Mouse (Mus musculus) kidney, adult 2 months (tissue): ENCODE results near the gene Fbln1. TPM values are rescaled to one million over a fixed set of nuclear protein-coding genes. Genes with fewer than 3 reads are reported as not detected.

Experiments used
- DNase-seq: peaks from one replicate; pipeline ENCODE4 v3.0.0; 2021
- H3K27ac ChIP-seq: fragments of 200-500 bp; 2 replicates; pipeline ENCODE4 v1.5.1; 2012; ENCODE audit warnings: low read depth, low read length, control low read depth, inconsistent platforms; ENCODE audit not compliant: insufficient read depth
- H3K27me3 ChIP-seq: fragments of 200-500 bp; replicated peaks from 2 replicates; pipeline ENCODE4 v1.6.1; 2012; ENCODE audit warnings: mild to moderate bottlenecking, moderate library complexity, low read length, inconsistent platforms; ENCODE audit not compliant: control insufficient read depth, insufficient read depth
- H3K36me3 ChIP-seq: fragments of 200-500 bp; 2 replicates; pipeline ENCODE4 v1.6.1; 2012; ENCODE audit warnings: mild to moderate bottlenecking, moderate library complexity, low read length, inconsistent platforms; ENCODE audit not compliant: control insufficient read depth, insufficient read depth
- H3K4me1 ChIP-seq: fragments of 200-500 bp; 2 replicates; pipeline ENCODE4 v1.6.1; 2011; ENCODE audit warnings: low read length; ENCODE audit not compliant: control insufficient read depth, insufficient read depth
- H3K4me3 ChIP-seq: fragments of 200-500 bp; 2 replicates; pipeline ENCODE4 v1.5.1; 2011; ENCODE audit warnings: mild to moderate bottlenecking, low read depth, low read length, control low read depth; ENCODE audit not compliant: insufficient read depth
- CTCF ChIP-seq: fragments of 200-500 bp; conservative IDR thresholded peaks from 2 replicates; pipeline ENCODE4 v1.5.1; 2011; ENCODE audit warnings: low read depth, mild to moderate bottlenecking, control low read depth, low read length, moderate library complexity, mixed read lengths; ENCODE audit not compliant: insufficient read depth, insufficient read length
- POLR2A ChIP-seq: fragments of 200-500 bp; IDR thresholded peaks from one replicate; pipeline ENCODE4 v1.6.1; 2011; ENCODE audit warnings: low read depth, low read length, control low read depth
- WGBS: fragments of 180-500 bp; shearing (Covaris S2); methylation state at CpG from one replicate; pipeline ENCODE4 v1.1.7; 2018; 5-methylcytosine and 5-hydroxymethylcytosine counted together
- polyA plus RNA-seq: library from polyadenylated mRNA; depleted of rRNA; stranded (reverse); fragments of >200 nt; gene quantifications from 2 replicates; pipeline ENCODE4 v1.2.3, GENCODE M21; 2012

Fbln1 gene
- polyA plus RNA-seq, 1 experiment = 16.9 TPM

GRCm38 (mm10) chr15:85238821-85239745 is 33.3 kb downstream of the Fbln1 start:
- WGBS = 68% methylated on average over 22 of the region's 22 CpGs
- DNase-seq = peak; percentile 36
- Histone ChIP-seq H3K27me3 (no peaks in the 10 kb centered on the region), H3K36me3 (no peaks in the 10 kb centered on the region), H3K4me1 (no peaks in the 10 kb centered on the region), H3K27ac (no peak overlapping the region), H3K4me3 (no peak overlapping the region)
- TF ChIP-seq CTCF = no peak
- no peak for TF ChIP-seq POLR2A

DNA sequence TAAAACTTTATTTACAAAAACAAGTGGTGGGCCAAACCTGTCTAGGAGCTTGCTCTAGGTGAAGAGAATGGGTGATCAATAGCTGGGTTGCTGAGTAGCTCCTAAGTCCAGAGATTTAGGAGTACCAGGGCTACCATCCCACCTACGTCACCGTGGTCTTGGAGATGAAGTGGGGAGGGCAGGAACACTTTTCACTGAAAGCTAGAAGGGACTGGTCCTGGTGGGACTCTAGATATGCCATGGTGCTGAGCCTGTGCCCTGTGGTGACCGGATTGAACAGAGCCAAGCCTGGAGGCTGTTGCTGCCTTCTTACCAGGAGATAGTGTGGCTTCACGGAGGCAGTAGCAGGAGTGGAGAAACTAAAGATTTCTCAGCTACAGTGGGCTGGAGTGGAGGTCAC is 34.3 kb downstream of the Fbln1 start:
- no peak for DNase-seq
- no peak for TF ChIP-seq POLR2A
- no peak for TF ChIP-seq CTCF

GRCm38 (mm10) chr15:85241856-85242255 is 36.1 kb downstream of the Fbln1 start:
- no peak for TF ChIP-seq POLR2A
- TF ChIP-seq CTCF = no peak
- no peak for DNase-seq
- Histone ChIP-seq H3K27ac (no peak overlapping the region), H3K4me1 (no peaks in the 10 kb centered on the region), H3K27me3 (no peaks in the 10 kb centered on the region), H3K4me3 (no peak overlapping the region), H3K36me3 (no peaks in the 10 kb centered on the region)
- WGBS = 96% methylated on average over 7 of the region's 7 CpGs

More for the DNA sequence above, 34.3 kb downstream of the Fbln1 start:
- no peak overlapping the region for H3K4me3 ChIP-seq
- no peaks in the 10 kb centered on the region for H3K27me3 ChIP-seq
- H3K36me3 ChIP-seq = no peaks in the 10 kb centered on the region
- 95% methylated on average over 4 of the region's 4 CpGs for WGBS
- no peak overlapping the region for H3K27ac ChIP-seq
- H3K4me1 ChIP-seq = no peaks in the 10 kb centered on the region

- no peak overlapping the region for H3K27ac ChIP-seq
Measured at GRCm38 (mm10) chr15:85244414-85245161, 38.8 kb downstream of the Fbln1 start.

GRCm38 (mm10) chr15:85245241-85246010 is 39.7 kb downstream of the Fbln1 start:
- H3K4me1 ChIP-seq = no peaks in the 10 kb centered on the region
- H3K4me3 ChIP-seq = no peak overlapping the region
- no peak overlapping the region for H3K27ac ChIP-seq
- DNase-seq = peak; percentile 56
- WGBS = 71% methylated on average over 5 of the region's 5 CpGs
- H3K27me3 ChIP-seq = no peaks in the 10 kb centered on the region
- TF ChIP-seq POLR2A (no peak), CTCF (no peak)
- no peaks in the 10 kb centered on the region for H3K36me3 ChIP-seq

More at GRCm38 (mm10) chr15:85244414-85245161, 38.8 kb downstream of the Fbln1 start:
- WGBS = 75% methylated on average over 13 of the region's 13 CpGs
- H3K4me3 ChIP-seq = no peak overlapping the region
- H3K27me3 ChIP-seq = no peaks in the 10 kb centered on the region
- TF ChIP-seq POLR2A = no peak
- TF ChIP-seq CTCF = no peak
- DNase-seq = peak; percentile 49
- H3K4me1 ChIP-seq = no peaks in the 10 kb centered on the region
- H3K36me3 ChIP-seq = no peaks in the 10 kb centered on the region

DNA sequence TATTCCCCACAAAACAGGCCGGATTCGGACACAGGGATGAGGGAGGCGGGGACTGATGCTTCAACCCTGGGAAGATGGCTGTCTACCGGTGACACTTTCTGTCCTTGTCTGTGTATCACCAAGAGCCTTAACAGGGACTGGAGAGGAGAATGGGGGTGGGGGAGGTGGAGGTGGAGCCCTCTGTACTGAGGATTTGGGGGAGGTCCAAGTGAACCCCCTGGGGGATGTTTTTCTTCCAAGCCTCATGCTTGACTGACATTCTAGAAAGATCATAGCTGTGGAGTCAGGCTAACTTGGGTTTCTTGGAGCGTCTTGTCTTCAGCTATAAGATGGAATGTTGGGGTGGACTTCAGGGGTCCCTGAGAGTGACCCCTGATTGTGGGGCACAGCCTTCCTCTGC is 40.3 kb downstream of the Fbln1 start:
- WGBS = 91% methylated on average over 5 of the region's 5 CpGs
- Histone ChIP-seq H3K27me3 (no peaks in the 10 kb centered on the region), H3K36me3 (no peaks in the 10 kb centered on the region), H3K4me3 (no peak overlapping the region), H3K4me1 (no peaks in the 10 kb centered on the region), H3K27ac (no peak overlapping the region)
- TF ChIP-seq POLR2A (no peak), CTCF (no peak)
- DNase-seq = no peak
